Mouse (Mus musculus) CD8-positive naive resting alpha-beta T cell, adult 2 months (primary cell): ENCODE results near the gene Gm20503.

ENCODE experiments used
- DNase-seq, 2 experiments: peaks; one replicate each; pipeline ENCODE4 v3.0.0; 2022; ENCODE audit warnings: low read depth in 2 of 2, low spot score in 2 of 2

The Gm20503 gene

DNA sequence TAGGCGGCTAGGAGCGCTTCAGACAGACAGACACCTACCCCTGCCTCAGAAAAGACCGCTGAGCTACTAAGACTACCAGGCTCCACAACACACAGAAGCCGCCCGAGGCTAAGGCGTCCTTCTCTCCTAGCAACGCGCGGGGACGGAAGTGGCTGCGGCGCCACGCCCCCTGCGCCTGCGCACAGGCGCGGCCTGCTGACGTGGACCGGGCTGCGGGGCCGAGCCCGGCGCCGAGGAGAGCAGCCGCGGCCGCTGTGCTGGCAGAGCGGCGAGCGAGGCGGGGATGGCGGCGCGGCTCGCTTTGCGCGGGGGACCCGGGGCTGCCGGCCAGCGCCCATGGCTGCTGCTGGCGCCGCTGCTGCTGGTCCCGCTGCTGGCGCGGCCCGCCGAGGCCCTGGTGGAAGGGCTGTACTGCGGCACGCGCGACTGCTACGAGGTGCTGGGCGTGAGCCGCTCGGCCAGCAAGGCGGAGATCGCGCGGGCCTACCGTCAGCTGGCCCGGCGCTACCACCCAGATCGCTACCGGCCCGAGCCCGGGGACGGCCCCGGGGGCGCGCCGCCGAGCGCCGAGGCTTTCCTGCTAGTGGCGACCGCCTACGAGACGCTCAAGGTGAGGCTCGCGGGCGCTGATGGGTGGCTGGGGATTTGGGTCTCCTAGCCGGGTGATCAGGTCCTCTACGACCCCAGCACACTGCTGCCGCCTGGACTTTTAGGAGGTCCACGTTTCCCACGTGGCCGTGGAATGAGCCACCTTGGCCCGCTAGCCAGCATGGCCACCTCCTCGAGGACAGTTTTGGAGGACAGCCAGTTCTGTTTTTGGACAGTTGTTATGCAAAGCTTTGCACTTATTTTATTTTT is at the start of gene Gm20503:
Gm20503 (plus strand) TSS at position 263 of the 858 bp plus-strand sequence.
- peak; percentile 88 to 89 for DNase-seq

DNA sequence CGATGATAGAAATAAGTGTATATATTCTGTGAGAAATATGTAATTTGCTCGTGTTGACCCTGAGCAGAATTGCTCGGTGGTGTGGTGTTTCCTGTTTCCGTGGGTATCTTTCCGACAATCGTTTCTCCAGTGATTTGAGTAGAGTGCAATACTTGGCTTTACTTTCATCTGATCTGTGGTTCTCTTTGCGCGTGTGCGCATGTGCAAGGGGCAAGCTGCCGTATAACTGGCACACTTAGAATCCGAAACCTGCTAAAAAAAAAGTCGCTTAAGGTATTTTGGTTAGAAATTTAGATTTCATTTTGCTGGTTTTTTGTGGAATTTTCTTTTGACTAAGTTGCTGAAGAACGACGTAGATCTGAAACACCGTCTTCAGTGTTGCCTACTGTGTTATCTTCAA is 41.3 kb upstream of the Gm20503 start:
- no peak for DNase-seq

DNA sequence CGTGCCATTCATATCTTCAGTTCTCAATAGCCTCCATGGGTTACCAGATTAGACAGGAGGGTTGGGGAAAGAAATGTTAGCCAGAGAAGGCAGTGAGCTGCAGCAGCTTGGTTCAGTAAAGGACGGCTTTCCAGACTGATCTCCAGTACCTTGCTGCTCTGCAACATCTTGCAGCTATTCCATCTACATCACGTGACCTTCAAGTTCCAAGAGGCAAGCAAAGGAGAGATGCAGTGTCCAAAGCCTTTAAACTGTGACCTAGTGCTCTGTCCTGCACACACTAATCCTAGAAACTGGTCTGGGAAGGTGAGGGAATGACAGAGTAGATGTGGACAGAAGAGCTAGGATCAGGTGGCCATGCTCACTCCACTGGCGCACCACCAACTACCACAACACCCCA is 39.7 kb upstream of the Gm20503 start:
- DNase-seq = no peak

DNA sequence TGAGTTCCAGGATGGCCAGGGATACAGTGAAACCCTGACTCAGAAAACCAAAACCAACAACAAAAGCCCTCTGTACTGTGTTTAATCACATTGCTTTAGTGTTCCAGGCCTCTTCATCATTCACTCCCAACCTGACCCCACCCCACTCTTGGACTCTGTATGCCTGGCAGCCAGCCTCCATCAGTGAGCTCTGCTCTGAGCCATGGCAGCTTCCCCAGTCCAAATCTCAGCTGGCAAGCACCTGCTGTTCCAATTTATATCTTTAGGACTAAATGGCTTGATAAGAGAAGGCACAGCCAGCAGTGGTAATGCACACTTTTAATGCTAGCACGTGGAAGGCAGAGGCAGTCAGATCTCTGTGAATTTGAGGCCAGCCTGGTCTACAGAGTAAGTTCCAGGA is 37.9 kb upstream of the Gm20503 start:
- no peak for DNase-seq

DNA sequence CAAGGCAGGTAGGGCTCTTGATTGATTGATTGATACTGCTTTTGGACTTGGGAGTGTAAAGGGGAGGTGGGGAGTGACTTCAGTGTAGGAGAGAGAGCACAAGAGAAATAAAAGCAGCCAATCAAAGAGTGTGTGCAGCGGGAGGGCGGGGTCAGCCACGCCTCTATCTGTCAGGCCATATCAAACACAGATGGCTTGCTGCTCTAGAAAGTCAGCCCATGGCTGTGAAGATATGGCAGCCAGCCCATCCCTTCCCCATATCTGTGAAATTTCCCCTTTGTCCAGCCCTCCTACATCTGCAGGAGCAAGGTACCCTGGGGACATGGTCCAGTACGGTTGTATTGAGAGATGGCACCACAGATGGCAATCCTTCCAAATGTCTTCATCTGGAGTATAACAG is 32.3 kb upstream of the Gm20503 start:
- no peak for DNase-seq

DNA sequence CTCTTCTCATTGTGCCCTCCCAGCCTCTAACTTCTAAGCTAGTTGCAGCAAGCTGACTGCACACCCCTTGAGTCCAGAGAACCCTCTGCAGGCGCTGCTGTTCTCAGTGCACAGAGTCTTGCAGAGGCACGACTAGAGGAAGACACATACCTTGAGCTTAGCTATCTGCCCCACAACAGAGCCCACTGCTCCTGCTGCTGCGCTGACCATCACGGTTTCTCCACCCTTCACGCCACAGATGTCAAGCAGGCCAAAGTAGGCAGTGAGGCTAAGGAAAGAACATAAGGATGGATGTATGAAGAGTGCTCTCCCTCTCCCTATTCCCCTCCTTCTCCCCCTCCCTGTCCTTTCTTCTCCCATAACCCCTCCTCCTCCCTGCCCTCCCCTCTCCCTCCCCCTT is 27.3 kb upstream of the Gm20503 start:
- DNase-seq = no peak

DNA sequence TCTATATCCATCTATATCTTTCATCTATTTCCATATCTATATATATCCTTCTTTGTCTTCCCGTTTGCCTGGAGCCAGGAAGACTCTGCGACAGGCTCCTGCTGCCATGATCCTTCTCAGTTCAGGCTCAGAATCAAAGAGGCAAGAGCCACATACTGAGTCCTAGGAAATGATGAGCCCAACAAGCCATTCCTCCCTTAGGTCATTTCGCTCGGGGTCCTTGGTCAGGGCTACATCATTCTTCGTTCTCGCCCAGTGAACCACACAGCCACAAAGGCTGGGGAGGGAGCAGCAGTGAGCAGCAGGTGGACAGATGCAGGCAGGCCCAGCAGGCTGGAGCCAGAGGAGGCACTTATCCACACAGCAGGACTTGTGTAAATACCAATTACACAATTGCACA is 21.6 kb upstream of the Gm20503 start:
- no peak for DNase-seq

DNA sequence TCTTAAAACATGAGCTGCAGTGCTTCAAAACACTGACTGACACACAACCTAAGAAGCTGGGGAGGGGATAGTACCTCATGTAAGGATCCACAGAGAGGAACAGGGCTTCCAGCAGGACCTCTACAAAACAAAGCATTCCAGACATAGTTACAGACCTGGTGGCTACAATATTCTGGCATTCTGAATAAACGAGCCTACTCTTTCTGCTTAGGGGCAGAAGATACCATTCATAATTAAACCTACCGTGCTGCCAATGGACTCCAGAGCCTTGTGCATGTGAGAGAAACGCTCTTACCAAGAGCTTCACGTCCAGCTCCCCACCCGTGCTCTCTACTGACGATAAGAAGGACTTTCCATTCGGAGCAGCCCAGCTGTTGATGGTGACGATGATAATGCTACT is 20.2 kb upstream of the Gm20503 start:
- DNase-seq = no peak

DNA sequence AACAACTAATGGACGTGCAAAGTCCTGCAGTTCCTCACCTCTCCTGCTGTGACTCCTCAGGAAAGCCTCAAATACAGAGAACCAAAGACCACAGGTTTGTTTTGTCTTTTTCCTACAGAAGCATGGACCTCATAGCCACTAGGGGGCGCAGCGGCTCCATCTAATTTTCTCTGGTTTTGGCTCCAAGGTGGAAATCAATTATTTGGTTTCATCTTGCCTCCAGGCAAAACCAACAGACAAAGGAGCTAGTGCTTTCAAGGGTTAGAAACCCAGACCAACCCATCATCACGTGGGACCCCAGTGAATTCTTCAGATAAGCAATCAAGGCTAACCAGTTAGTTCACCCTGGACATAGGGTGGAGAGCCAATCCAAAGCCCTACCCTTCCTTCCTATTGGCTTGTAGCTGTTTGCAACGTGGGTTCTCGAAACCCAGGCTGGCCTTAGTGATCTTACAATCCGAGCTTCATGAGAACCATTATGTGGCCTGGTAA is 17.8 kb upstream of the Gm20503 start:
- DNase-seq = peak; percentile 82 to 90

DNA sequence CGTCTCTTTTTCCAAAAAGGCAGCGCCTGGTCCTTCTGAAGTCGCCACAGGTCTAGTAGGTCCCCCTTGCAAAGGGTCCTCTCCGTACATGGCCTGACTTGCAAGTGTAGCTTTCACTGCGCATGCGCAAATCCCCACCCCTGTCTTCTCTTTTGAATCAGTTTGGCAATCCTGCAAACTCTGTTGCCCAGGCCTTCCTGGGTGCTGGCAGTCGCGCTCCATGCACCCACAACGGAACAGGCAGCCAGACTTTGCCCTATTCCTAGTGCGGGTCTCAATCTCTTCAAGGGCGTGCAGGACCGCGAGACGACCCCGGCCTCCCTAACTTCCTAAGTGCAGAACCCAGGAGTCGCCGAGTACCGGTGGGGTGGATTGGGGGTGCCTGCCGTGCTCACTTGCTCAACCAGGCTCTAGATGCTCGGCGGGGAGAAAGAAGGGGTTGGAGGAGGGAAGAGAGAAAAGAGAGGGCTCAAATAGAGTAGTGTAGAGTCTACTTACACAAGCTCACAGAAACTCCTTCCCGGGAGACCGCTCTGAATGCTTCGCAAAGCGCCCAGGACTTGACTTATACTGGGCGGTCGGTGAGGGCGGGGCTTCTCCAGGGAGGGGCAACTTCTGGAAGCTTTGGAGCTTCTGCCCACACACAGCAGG is 16.3 kb upstream of the Gm20503 start, which contains the start of gene Ptgr1:
Ptgr1 (minus strand) TSS at position 580 of the 651 bp plus-strand sequence.
- DNase-seq = peak; percentile 55 to 66

DNA sequence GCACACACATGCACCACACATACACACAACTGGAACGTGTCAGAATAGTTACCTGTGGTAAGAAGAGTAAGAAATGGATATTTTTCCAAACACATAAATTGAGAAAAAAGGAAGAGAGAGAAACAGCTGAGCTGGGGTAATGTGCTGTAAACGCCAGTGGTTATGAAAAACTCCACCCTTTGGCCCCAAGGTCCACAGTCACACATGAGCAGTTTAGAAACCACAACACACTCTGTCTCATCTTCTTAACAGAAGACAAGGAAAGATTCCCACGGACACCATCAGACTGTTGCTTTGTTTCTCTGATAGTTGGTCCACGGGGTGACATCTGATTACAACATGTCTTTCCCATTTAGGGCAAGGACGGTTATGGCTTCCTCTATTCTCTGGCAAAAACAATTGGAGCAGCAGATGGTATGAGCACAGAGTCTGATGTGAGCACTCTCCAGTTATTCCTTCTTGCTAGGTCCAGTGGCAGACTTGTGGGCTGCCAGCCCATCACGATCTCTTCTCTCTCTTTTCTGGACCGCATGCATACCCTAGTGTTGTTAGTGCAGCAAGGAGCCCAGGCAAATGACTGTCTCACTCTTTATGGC is 13.6 kb upstream of the Gm20503 start:
- no peak for DNase-seq

DNA sequence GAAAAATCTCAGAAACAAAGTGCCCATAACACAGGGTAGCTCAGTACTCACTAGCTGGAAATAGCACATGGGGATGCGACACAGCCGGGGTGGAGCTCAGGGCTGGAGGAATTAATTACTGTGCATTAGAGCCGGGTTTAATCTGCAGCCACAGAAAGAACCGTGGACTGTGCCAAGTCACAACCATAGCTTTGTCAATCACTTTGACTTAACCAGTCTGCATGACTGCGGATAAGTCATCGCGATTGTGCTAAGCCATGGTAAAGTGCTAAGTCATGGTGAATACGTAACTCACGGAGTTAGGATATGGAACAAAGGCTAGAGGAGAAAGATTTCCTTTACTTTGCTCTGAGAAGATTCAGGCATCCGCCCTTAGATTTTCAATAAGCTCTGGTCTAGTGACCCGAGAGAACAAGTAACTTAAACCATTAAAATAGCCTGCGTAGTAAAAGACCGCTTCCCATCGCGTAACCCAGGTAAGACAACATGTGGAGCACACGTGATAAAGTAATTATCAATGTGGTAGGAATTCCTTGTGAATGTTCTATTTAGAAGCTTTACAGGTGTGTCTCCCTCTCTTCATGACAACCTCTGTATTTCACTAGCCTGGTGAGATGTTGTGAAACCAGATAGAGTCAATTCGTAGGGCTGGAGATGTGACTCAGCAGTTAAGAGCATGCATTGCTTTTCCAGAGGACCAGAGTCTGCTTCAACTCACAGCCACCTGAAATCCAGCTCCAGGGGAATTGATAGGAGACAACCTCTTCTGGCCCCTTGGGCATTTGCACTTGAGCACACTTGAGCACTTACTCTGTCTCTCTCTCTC is 12.2 kb upstream of the Gm20503 start:
- DNase-seq = no peak

DNA sequence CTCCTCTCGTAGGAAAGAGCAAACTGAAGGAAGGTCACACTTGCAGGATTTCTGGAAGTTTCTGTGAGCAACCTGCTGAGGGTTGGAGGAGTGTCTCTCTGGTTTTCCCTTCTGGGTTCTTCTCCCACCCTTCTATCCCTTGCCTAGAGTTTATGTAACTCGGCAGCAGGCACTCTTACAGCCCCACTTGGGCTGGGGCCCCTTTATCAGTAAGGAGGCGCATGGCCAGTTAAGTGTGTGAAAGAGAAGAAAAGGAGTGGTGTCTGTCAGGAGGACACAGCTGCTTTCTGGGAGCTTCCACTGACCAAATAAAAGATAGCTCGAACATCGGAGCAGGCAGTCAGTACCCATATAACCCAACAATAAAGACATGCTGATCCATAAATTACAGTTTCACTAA is 10.8 kb upstream of the Gm20503 start:
- no peak for DNase-seq

DNA sequence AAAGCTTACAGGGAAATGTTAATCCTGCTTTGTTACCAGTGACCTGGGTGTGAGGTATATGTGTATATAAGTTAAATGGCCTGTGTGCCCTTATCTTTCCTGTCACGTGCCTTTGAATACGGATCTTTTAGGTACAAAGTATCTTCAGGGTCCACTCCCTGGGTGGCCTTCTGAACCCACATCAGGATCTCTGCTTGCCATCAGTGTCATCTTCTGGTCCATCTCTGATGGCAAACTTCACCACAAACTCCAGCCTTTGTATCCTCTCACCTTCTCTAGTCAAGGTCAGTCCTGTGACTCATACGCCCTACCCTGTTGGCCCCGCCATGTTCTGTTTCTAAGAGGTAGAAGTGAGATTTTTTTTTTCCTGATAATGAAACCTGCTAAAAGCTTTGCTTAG is 8.2 kb upstream of the Gm20503 start, which contains the start of gene Dnajc25:
Dnajc25 (plus strand) TSS at position 301 of the 400 bp plus-strand sequence.
- no peak for DNase-seq

DNA sequence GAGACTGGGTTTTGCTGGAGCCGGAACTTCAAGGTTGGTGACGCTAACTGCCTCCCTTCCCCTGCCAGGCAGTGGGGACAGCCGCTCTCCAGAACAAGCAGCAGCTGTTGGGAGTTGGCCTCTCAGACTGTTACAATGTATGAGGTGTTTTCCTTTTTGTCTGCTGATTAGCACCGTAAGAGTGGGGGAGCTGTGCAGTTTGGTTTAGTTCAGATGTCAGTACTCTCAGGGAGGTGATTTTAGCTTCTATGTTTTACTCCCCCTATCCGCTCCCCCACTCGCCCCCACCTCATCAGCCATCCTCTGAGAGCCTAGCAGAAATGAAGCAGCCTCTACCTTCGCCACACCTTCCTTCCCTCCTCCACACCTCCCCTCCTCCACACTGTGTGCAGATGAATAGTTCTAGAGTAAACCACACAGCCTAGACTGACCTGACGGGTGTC is 7.7 kb upstream of the Gm20503 start:
- no peak for DNase-seq

DNA sequence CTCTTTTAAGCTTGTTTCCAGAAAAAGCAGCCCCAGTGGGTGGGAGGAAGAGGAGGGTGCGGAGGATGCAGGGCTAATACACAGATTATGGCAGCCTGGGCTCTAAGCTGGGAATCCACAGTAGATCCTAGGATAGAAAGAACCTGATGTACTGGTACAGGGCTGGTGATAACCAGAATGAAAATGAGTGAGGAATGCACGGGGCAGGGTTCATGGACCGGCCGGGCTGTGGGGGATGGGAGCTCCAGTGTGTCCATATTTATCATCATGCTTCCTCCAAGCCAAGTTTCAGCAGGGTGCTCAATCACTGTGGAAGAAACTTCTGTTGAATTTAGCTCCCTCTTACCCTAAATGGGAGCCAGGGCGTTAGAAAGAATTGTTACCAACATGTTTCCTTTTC is 5.9 kb upstream of the Gm20503 start:
- DNase-seq = no peak

DNA sequence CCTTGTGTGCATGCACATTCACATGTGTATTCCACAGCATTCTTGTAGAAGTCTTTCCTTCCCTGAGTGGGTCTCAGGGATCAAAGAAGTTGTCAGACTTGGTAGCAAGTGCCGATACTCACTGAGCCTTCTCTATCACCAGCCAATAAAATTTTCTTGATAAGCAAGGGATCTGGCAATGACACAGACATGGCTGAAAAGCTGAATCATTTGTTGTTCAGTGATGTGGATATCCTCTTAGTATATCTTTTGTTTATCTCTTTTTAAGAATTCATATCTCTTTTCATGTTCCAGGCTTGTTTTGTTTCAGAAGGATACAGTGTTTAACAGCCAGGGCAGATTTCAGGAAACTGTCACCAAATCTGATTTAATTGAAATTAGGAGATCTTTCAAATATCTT is 4.3 kb upstream of the Gm20503 start:
- no peak for DNase-seq

DNA sequence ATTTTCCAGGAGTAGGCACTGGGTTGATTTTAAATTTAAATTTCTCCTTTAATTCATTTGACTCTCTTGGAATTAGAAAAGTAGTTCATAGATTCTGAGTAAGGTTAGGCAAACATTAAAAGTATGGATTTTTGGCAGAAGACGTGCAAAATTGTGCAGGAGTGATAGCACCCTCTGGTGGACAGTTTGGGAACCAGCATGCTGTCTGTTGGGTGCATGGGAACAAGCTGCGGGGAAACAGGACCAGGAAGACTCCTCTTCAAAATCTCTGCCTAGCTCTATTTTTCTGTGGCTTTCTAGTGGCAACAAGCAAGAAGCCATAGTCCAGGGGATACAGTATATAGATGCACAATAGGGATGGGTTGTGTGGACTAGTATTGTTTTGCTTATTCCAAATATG is 3.3 kb upstream of the Gm20503 start:
- peak; percentile 61 to 73 for DNase-seq

DNA sequence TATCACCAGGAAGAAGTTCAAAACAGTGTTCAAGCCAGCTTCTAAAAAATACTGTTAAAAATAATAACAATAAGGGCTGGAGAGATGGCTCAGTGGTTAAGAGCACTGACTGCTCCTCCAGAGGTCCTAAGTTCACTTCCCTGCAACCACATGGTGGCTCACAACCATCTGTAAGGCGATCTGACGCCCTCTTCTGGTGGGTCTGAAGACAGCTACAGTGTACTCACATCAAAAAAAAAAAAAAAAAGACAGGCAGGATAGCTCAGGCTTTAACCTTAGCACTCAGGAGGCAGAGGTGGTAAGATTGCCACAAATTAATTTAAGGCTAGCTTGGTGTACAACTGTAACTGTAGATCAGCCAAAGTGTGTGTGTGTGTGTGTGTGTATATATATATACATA is 2.4 kb upstream of the Gm20503 start:
- DNase-seq = peak; percentile 36 to 68

DNA sequence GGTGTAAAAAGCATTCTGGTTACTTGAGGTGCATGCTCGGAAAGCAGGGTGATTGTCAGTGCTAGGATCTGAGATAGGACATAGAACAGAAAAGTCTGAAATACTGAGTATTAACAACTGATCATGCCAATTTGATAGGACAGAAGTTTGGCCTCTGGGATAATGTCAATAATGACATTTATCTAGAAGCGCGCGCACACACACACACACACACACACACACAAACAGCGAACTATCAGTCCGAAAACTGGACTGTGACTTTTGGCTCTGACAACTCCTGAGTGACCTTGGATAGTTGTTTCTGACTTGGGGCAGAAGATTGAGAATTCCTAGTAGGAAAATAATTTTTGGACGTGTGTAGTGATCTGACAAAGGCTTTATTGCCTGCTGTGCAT is 793 bp downstream of the Gm20503 start:
- DNase-seq = no peak

DNA sequence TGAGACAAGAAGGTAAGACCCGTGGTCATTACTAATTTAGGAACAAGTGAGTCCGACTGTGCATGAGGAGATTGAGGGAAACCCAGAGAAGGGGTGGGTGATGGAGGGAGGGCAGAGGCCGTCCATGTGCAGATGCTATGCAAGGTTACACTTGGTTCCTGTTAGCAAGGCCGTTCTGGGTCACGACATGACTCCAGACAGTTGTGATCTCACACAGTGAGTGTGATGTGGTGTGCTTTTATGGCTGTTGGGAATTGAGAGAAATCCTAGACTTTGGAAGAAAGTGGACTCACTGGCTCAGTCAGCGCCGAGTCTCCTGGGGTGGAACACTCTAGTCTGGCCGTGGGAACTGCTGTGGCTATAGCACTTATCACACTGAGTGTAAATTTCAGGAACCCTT is 3.2 kb downstream of the Gm20503 start:
- no peak for DNase-seq
